Mouse (Mus musculus) c-Kit-negative CD71-positive TER-119-positive erythroid progenitor cells, embryonic 14.5 days (primary cell): ENCODE data around the gene Ovch2.

Experiments used
- DNase-seq: peaks from one replicate; pipeline ENCODE4 v3.0.0-alpha.2; 2013; ENCODE audit warnings: low read depth, low spot score

The Ovch2 gene

GRCm38 (mm10) chr7:107744454-107744853 lies 56.6 kb downstream of the Ovch2 start:
- DNase-seq = no peak

GRCm38 (mm10) chr7:107742963-107743465 lies 58.0 kb downstream of the Ovch2 start:
- no peak for DNase-seq

- no peak for DNase-seq
These were observed 62.3 kb downstream of the Ovch2 start for GRCm38 (mm10) chr7:107738726-107739125.

DNA sequence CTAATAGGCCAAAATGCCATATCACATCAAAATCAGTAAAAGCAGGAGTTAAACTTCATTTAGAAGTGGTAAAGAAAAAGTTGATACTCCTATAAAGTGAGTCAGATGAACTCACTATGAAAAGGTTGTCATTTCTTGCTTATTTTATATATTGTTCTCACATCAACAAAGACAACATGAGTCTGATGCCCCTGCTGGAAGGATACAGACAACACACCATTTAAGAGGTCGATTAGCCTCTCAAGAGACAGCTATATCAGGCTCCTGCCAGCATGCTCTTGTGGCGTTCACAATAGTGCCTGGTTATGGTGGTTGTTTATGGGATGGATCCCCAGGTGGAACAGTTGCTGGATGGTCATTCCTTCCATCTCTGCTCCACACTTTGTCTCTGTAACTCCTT lies 67.8 kb downstream of the Ovch2 start:
- no peak for DNase-seq
